20 mouse cellular contexts compared by ENCODE assay signal in genomic region chr10:61431375-61431774, GRCm38 (mm10). TPM values are rescaled to one million over a fixed set of nuclear protein-coding genes. Genes with fewer than 3 reads are reported as not detected.
DNase-seq lines count a peak whose midpoint lies in the region; ATAC-seq lines count a peak whose summit lies in the region.
"Had no signal": no experiment of that assay in that cellular context is flagged by ENCODE, and none has a peak within 500 bp of the region (broad histone marks: within the 10 kb centered on the region; RNA-seq: fewer than 3 reads in every experiment).

No protein-coding gene starts in this region.

- ATAC-seq in monocyte, adult 5-6 weeks (replicated peaks; ENCODE audit: insufficient number of reproducible peaks, low FRiP score, low TSS enrichment, poor library complexity, severe bottlenecking), result no peak
- ATAC-seq: CD4-positive, CD25-positive, alpha-beta regulatory T cell, adult 4 months; forebrain, embryonic 13.5 days; intestine, embryonic 15.5 days; liver, postnatal 0 days had no signal

- DNase-seq in embryo, embryonic 10 days (ENCODE audit: low spot score), result peak; percentile 3
- DNase-seq in embryo, embryonic 11 days, result no peak
- DNase-seq in frontal cortex, postnatal 36 days (ENCODE audit: low spot score in 2 of 2), result peak; percentile 75 to 82
- DNase-seq in left cerebral cortex, adult 9 months (ENCODE audit: low spot score in 2 of 2), result peak; percentile 44 to 84
- peak; percentile 80 for DNase-seq in right cerebral cortex, postnatal 25 days
- no peak for DNase-seq in MN1 (ENCODE audit: low spot score)
- no peak for DNase-seq in kidney, postnatal 25 days
- DNase-seq: cerebellum, adult 9-10 months; gastrocnemius, postnatal 14 days; heart, postnatal 10 days; liver; liver, postnatal 0 days; thymus, adult 2 months had no signal

RNA-seq across cellular contexts. Expression of gene Nodal, which starts 13.6 kb away (rescaled TPM):
- total RNA-seq in monocyte, adult 5-6 weeks (2017), result 0.49 TPM in 1 of 3 replicates, not detected in the others
- total RNA-seq: G1E; layer of hippocampus, postnatal 10 days; megakaryocyte-erythroid progenitor cell, adult 5-6 weeks had no signal

RNA-seq across cellular contexts. Expression of gene Eif4ebp2, which starts 21.1 kb away (rescaled TPM):
- 9.4 to 20.7 TPM (median 11.8 TPM) in 3 replicates for total RNA-seq in monocyte, adult 5-6 weeks (2017)

RNA-seq across cellular contexts. Expression of gene Lrrc20, which starts 44.2 kb away (rescaled TPM):
- 2.1 to 4.9 TPM (median 3.3 TPM) in 3 replicates for total RNA-seq in monocyte, adult 5-6 weeks (2017)

RNA-seq across cellular contexts. Expression of gene Pald1, which starts 48.0 kb away (rescaled TPM):
- 1.8 to 8.2 TPM (median 7.5 TPM) in 3 replicates for total RNA-seq in monocyte, adult 5-6 weeks (2017)
- total RNA-seq: G1E; megakaryocyte-erythroid progenitor cell, adult 5-6 weeks had no signal

Comparison
In these comparisons a context has a peak if more than half of its experiments do, and no peak if none do; other contexts are left out.
1. DNase-seq: peak in embryo, embryonic 10 days (single experiment), frontal cortex, postnatal 36 days (2 of 2), left cerebral cortex, adult 9 months (2 of 2) and right cerebral cortex, postnatal 25 days (single experiment); none in embryo, embryonic 11 days (single experiment), MN1 (single experiment) and kidney, postnatal 25 days (0 of 2).